Mouse (Mus musculus): ENCODE results near the gene Nfs1.
"Not testable (repeated sequence)": the region's sequence is repeated elsewhere in the genome, so short reads cannot be mapped to it uniquely, and the experiment has no call there.

The Nfs1 gene

DNA sequence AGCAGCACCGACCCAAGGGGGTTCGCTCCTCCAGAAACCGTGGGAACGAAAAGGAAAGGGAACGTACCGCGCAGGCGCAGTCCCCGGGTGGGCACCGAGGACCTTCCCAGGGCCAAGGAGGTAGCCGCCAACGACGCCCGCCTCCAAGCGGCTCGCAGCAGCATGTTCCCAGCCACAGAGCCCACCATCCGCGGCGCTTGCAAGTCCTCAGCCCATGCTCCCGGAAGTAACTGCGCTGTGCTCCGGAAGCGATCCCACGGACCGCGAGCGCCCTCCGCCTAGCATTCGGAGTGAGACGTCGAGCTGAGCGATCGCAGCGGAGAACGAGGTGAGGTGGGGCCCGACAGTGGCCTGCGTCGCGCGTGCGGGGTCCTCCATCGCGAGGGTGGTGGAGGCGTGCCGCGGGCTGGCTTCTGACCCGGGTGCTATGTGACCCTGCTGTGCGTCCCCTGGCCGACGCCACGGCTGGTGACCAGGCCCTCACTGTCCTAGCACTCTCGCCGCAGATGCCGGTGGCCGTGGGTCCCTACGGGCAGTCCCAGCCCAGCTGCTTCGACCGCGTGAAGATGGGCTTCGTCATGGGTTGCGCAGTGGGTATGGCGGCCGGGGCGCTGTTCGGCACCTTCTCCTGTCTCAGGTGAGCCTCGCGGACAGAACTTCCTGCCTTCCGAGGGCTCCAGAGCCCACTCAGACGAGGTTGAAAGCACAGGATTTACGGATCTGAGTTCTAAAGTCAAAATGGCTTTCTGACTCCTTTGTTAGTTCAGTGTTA lies at the start of gene Nfs1, which contains the start of gene Romo1:
Gene Nfs1 (minus strand): TSS at position 234 of the 772 bp plus-strand sequence.
Gene Romo1 (plus strand): TSS at position 87 of the 772 bp plus-strand sequence.
- peak; percentile 90 to 94 for DNase-seq (ENCODE audit: low spot score in 2 of 2)

DNA sequence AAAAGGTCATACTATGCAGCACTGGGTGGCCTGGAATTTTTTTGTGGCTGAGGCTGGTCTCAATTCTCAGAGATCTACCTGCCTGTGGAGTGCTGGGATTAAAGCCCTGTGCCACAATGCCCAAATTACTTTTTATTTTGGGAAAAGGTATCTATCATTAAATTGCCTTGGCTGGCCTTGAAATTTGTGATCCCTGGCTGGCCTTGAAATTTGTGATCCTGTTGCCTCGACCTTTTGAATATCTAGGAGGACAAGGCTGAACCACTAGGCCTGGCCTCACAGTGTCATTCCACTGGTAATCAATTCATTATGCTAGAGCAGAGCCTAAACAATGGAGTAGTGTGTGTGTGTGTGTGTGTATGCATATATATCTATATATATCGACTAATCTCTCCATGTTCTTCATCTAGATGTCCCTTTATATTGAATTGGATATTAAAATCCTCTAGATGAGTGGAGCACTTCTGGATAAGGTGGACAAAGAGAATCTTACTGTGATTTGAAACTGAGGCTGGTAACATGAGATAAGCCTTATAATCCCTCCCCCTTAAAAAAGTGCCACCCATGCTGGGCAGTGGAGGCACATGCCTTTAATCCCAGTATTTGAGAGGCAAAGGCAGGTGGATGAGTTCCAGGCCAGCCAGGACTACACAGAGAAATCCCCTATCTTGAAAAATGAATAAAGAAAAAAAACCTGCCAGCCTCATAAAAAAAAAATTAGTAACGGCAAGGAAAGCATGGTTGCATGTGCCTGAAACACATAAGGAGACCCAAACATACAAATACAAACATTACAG lies 49.3 kb upstream of the Nfs1 start:
- DNase-seq (ENCODE audit: low spot score in 2 of 2) = no peak

DNA sequence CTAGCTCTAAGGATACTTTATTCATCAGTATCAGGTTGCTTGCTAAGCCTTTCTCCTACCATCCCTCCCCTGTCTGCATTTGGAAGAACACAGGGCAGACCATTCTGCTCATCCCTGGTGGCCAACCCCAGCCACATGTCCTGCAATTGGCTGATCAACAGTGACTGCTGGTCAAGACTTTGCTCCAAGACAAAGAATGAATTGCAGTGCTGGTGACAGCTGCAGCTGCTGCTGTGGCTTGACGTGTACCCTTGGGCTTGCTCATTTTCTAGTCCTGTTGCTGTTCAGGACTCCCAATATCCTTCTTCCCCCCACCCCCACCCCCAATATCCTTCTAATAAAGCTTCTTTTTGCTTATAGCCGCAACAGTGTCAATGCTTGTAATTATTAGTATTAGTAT lies 48.1 kb upstream of the Nfs1 start:
- no peak for DNase-seq (ENCODE audit: low spot score in 2 of 2)

DNA sequence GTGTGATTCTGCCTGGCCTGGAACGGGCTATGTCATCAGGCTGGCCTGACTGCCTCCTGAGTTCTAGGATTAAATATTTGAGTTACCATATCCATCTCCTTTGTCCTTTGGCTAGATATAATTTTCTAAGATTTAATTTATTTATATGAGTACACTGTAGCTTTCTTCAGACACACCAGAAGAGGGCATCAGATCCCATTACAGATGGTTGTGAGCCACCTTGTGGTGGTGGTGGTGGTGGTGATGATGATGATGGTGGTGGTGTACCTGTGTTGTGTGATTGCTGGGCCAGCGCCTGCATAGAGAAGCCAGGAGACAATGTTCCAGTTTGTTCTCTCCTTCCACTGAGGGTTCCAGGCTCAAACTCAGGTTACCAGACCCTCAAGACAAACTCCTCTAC lies 47.6 kb upstream of the Nfs1 start:
- DNase-seq (ENCODE audit: low spot score in 2 of 2) = no peak

DNA sequence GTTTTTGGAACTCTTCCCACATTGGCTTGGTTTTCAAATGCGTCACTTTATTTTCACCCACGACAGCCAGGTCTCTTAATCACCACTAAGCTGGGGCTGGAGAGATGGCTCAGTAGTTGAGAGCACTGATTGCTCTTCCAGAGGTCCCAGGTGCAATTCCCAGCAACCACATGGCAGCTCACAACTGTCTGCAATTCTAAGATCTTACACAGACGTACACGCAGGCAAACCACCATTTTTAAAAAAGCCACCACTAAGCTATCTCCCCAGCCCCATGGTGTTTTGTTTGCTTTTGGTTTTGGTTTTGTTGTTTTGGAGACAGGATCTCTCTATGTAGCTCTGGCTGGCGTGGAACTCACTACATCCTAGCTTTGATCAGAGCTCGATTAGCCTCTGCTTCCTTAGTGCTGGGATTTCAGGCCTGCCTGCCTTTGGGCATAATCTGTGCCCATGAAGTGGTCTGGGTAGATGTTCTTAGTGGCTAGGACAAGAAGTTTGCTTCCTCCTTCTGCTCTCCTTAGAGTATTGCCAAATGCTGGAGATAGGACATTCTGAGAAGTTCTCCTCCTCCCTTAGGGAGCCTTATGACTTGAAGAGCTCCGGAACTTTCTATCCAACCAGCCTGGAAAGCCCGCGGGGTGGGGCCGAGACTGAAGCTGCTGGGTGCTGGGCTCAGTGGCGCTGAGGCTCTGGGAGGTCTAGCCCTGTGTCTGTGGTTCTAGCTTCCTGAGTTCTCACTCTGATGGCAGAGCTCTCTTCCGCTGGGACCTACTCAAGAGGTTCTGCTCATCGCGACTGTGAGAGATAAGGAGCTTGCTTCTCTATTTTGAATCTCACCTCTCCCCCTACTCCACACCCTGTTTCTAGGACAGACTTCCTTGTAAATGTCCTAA lies 46.3 kb upstream of the Nfs1 start:
- no peak for DNase-seq (ENCODE audit: low spot score in 2 of 2)

DNA sequence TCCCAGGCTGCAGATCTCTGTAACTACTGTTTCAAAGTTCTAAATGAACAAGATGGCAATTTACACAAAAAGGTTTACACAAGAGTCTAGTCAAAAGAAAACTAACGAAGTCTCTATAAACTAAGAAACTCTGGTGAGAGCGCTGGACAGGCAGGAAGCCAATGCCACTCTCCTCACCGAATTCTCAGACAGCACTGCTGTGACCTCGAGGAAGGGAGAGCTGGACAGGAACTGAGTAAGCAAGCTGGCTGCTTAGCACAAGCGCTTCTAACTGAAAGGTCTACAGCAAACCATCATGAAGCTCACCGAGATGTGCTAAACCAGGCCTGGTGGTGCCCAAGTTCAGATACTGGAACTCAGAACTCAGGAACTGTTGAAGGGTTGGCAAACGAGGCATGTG lies 45.3 kb upstream of the Nfs1 start:
- not testable (repeated sequence) for DNase-seq (ENCODE audit: low spot score in 2 of 2)

DNA sequence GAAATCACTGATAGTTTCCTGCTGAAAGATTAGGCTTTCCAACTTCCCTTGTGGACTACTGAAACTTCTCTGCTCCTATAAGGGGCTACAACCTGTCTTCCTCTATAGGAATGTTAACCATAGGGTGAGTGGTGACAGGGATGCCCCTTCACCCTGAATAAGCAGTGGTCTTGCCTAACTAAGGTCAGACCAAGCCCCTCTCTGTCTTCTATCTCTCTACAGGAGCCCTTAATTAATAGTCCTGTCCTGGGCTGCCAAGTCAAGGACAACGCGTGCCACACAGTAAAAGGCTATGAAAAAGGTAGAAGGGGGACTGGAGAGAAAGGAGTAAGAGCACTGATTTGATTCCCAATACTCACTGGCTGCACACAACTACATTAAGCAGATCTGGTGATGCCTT lies 37.6 kb upstream of the Nfs1 start:
- no peak for DNase-seq (ENCODE audit: low spot score in 2 of 2)

DNA sequence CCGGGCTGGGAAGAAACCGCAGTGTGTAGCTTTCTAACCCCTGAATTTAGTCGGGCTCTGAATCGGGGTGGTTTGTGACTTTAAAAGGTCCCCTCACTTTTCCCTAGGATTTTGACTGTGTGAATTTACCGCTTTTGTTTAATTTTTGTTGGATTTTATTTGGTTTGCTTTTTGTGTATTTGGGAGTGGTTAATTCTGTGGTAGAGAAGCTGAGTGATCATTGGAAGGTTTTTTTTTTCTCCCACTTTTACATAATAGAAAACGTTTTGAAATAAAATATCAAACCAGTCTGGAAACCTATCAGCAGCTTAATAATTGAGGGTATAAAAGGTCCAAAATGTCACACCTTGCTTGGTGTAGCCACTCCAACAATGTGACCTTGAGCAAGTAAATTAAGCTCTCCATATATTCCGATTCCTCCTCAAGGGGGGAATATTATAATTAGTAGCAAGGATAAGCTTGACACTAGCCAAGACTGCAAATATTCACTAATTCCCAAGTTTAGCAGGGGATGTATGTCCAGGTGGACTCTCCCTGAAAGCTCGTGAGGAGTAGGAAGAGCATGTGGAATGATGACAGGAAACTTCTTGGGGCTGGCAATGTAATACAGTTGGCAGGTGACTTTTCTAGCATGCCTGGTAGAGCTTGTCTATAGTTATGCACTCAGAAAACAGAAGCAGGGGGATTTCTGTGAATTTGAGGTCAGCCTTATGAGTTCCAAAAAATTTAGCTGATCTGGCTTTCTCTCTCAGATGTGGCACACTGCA lies 37.0 kb upstream of the Nfs1 start:
- DNase-seq (ENCODE audit: low spot score in 2 of 2) = no peak

DNA sequence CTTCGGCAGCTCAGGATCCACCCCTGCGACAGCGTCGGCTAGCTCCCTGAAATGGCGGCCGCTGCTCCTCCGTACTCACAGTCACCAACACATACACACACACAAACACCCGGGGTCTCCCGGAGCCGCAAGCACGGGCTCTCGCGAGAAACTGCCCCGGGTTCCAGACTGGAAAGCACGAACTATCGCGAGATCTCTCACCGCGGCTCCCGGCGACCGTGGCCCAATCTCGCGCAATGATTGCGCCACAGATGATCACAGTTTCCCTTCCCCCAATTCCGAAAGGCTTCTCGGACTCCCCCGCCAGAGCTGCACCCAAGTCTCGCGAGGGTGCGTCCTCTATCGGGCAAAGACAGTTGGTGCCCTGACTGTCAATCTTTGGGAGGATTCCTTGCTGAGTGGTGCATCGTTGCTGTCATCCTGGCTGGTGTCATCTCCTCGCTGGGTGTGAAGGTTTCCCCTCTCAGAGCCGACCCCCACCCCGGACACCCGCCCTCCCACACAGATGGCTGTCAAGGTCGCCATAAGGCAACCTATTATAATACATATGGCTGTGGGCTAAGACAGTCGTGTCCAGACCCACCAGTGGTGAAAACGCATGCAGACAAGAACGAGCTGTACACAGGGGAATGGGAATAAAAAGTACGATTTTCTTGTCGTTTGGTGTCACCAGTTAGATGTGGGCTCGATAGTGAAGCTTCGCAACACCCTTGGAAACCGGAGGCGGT lies 36.3 kb upstream of the Nfs1 start, which contains the start of gene Rbm39:
Gene Rbm39 (minus strand): TSS at position 145 of the 728 bp plus-strand sequence.
- peak; percentile 100 for DNase-seq (ENCODE audit: low spot score in 2 of 2)

DNA sequence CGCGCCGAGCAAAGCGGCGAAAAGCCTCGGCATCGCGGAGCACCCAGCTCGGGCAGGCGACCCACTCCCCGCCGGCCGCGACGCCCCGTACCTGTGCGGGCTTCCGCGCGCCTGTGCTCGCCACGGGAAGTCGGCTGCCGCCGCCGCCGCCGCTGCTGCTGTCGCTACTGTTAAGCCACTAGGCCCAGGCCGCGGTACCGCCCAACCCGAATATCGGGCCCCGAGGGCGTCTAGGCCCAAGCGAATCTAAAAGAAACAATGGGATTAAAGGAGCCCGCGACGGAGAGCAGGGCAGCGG lies 35.8 kb upstream of the Nfs1 start:
- no peak for DNase-seq (ENCODE audit: low spot score in 2 of 2)

DNA sequence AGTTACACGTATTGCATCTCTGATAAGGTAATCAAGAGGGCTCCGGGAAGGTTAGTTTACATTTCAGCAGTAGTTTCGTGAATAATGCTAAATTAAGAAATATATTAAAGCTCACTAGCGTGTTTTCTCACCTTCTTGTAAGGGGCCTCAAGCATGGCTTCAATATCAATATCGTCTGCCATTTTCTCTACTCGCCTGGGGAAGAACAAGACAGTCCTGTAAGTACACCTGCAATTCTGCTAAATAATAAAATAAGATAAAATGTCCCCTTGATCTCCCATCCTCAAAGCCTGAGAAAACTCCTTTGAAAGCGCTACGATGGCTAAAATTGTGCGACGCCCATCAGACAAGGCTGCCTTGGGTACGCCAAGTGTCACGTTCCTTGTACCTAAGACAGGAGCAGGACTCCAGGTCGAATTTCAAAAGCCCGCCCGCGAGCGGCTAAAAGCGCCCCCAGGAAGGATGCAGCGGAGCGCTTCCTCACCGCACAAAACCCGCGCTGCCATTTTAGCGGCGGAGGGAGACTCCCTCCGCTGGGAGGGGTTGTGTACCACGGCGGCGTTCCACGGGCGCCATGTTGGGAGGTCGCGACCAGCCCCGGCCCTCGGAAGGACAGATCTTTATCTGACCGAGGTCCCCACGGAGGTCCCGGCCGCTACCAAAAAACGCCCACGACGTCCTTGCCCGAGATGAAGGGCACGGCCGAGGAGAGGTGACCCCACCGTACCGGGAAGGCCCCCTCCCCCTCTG lies 35.2 kb upstream of the Nfs1 start:
- peak; percentile 64 to 67 for DNase-seq (ENCODE audit: low spot score in 2 of 2)

DNA sequence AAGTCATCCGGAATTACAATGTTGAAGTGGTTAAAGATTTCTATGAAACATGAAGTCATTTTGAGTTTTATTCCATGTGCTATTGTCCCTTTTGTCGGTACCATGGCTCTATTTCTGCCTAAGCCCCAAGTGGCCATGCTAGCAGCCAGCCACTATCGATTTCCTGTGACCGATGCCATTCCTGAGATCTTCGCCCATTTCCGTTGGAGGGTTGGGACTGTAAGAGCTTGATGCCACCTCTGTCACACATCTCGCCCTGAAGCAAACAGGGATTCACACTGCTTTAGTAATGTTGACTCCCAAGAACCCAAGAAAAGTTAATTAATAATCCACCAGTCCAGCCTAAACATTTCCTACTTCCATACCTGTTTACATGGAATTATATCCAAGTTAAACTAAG lies 33.7 kb upstream of the Nfs1 start:
- no peak for DNase-seq (ENCODE audit: low spot score in 2 of 2)

DNA sequence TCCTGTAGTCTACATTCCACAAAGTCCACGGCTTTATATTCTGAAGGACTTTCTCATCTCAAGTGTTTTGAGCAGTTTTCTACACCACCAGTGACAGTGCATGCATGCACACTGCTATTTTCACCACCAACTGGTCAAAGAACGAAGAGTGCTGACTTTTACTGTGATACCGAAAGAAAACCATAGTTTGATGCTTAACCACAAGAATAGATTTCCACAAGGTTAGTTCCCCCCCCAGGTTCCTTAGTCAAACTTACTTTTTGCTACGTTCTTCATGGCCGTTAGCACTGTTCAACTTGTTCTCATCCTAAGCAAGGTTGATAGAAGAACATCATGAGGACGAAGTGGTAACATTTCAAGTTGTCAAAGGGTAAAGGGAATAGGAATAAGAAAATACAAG lies 33.1 kb upstream of the Nfs1 start:
- no peak for DNase-seq (ENCODE audit: low spot score in 2 of 2)

DNA sequence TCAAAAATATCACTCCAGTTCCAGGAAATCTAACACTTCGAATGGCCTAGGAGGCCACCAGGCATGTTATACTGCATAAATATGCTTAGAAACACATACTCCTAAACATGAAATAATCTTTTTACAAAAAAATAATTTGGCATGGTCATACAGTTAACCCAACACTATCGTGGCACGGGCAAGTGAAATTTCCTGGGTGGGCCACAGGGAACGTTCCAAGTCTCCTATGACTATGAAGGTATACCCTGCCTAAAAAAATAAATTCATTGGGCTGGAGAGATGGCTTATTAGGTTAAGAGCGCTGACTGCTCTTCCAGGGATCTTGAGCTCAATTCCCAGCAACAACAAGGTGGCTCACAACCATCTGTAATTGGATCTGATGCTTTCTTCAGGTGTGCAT lies 22.6 kb upstream of the Nfs1 start:
- DNase-seq (ENCODE audit: low spot score in 2 of 2) = no peak

DNA sequence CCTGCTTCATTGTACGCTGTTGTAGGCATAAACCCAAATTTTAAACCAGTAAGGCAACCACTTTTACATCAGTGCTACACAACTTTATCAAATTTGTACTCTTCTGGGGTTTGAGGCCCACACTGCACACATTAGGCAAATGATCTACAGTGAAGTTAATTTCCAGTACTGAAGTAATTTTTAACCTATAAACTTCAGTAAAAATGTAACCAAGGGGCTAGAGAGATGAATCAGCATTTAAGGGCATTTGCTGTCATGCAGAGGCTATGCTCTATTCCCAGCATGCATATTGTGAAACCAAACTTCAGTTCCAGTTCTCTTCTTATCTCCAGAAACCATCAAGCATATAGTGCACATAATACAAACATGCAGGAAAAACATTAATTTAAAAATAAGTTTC lies 21.5 kb upstream of the Nfs1 start:
- no peak for DNase-seq (ENCODE audit: low spot score in 2 of 2)

DNA sequence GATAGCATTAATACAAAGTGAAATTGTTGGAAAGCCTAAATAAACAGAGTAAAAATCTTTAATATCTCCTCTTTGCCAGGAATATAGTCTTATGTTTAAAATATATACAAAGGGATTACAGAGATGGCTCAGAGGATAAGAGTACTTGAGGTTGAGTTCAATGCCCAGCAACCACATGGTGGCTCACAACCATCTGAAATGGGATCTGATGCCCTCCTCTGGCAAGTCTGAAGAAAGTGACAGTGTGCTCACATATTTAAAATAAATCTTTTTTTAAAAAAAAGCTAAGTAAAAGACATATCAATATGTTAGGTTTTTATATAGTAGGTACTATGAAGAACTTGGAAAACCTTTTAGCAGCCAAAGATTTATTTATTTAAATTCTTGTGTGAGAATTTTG lies 7.6 kb upstream of the Nfs1 start:
- no peak for DNase-seq (ENCODE audit: low spot score in 2 of 2)

DNA sequence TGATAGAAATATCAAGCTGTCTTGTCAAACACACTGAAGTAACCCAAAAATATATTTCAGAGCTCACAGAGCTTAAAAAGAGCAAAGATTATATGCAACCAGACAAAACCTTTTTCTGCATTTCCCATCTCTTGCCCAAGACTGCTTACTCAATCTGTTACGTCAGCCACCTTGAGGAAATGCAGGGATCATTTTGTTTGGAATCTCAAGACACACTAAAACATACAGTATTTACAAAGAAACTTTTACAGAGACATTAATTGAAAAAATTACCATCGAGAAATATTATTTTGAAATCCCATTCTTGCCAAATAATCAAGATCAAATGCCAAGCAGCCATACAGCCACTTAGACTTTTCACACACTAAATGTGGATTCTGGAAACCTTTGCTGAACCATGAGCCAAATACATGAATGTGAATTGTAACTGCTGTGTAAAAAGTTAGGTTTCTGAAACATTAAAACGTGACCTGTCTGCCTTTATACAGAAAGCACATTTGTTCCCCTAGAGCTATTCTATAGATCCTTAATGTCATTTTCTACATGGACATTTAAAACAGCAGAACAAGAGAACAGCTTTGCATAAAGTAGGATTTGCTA lies 3.4 kb upstream of the Nfs1 start:
- no peak for DNase-seq (ENCODE audit: low spot score in 2 of 2)

DNA sequence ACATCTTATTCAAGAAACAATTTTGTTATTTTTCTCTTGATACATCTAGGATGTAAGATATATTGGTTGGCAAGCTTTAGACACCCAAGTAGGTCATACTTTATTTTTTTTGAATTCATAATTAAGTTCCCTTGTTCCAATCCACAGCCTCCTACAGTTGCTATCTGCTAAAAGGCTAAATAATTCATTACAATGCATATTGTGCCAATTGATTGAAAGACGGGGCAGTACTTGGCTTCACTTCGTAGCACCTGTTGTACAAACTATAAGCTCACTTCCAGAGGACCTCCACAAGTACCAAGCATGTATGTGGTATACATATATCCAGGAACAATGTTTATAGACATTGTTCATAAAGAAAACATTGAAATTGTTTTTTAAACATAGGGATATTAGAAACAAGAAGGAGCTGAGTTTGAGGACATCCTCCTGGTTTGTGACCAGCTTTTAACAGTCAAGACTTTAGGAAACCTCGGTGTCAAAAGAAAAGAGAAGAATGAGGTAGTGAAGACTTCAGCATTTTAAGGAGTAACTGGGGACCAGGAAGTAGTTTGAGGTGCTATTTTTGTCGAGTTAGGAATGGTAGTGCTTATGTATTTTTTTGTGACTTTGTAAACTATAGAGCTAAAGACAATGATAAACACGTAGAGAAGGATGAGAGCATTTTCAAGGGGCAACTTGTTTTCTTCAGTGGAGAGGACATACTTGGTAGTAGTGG lies 2.4 kb upstream of the Nfs1 start:
- DNase-seq (ENCODE audit: low spot score in 2 of 2) = no peak
